Mouse (Mus musculus) lung, postnatal 0 days (tissue): ENCODE measurements around the gene Naa38.
A peak's percentile ranks its signal among the peaks of the same experiment; 100 is the strongest.

ENCODE experiments used
- CTCF ChIP-seq: IDR thresholded peaks from 2 replicates; pipeline ENCODE4 v1.5.1; 2016; ENCODE audit warnings: antibody characterized with exemption, mild to moderate bottlenecking
- EP300 ChIP-seq: IDR thresholded peaks from 2 replicates; pipeline ENCODE4 v1.6.1; 2016; ENCODE audit warnings: antibody characterized with exemption, mild to moderate bottlenecking, control low read depth

DNA sequence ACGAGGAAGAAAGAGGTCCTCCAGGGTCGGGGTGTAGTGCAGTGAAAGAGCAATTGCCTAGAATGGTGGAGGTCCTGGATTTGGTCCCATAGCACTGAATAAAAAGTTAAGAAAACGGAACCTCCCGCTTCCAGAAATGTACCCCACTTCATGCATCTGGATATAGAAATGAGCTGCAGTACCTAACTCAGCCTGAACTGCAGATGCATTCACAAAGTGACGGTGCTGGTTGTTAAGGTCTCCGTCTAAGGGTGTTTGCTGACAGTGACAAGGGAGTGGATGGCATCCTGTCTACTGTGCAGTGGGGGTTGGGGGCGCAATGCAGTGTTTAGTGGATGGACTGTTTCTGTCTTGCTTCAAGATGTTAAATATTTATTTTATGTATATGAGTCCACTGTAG, 8.5 kb upstream of the Naa38 start:
- TF ChIP-seq CTCF (peak; percentile 38), EP300 (no peak)
